Mouse (Mus musculus) hindbrain, embryonic 13.5 days (tissue): ENCODE measurements at regions not wholly inside any gene's neighbourhood (a gene's known extent, or its start where the extent isn't known, plus 50 kb on each side); places are given as distances from the start of the nearest gene placed in this dataset.

Experiments used
- ATAC-seq: fragments of 200-750 bp; cut with Nextera tagmentation; 2 replicates; pipeline ENCODE4 v1.8.0; 2017; ENCODE audit warnings: moderate TSS enrichment; ENCODE audit not compliant: low FRiP score
- H3K27ac ChIP-seq: fragments of 300-500 bp; sonication (generic); 2 replicates; pipeline ENCODE4 v1.5.1; 2015; ENCODE audit warnings: inconsistent platforms, mild to moderate bottlenecking, moderate library complexity
- H3K27me3 ChIP-seq: fragments of 300-500 bp; sonication (generic); 2 replicates; pipeline ENCODE4 v1.6.1; 2015; ENCODE audit warnings: mild to moderate bottlenecking, inconsistent platforms
- H3K36me3 ChIP-seq: fragments of 300-500 bp; sonication (generic); 2 replicates; pipeline ENCODE4 v1.6.1; 2015; ENCODE audit warnings: mild to moderate bottlenecking, inconsistent platforms
- H3K4me1 ChIP-seq: fragments of 300-500 bp; sonication (generic); replicated peaks from 2 replicates; pipeline ENCODE4 v1.6.1; 2015; ENCODE audit warnings: inconsistent platforms
- H3K4me2 ChIP-seq: fragments of 300-500 bp; sonication (generic); 2 replicates; pipeline ENCODE4 v1.6.1; 2015; ENCODE audit warnings: inconsistent platforms, mild to moderate bottlenecking, moderate library complexity
- H3K4me3 ChIP-seq: fragments of 300-500 bp; sonication (generic); 2 replicates; pipeline ENCODE4 v1.5.1; 2015; ENCODE audit warnings: mild to moderate bottlenecking, inconsistent platforms
- H3K9ac ChIP-seq: fragments of 300-500 bp; sonication (generic); 2 replicates; pipeline ENCODE4 v1.6.1; 2015; ENCODE audit warnings: mild to moderate bottlenecking, inconsistent platforms
- H3K9me3 ChIP-seq: fragments of 300-500 bp; sonication (generic); 2 replicates; pipeline ENCODE4 v1.6.1; 2016; ENCODE audit warnings: inconsistent platforms
- WGBS: fragments of 180-500 bp; shearing (Covaris S2); methylation state at CpG from one replicate; pipeline ENCODE4 v1.1.7; 2015; 5-methylcytosine and 5-hydroxymethylcytosine counted together

DNA sequence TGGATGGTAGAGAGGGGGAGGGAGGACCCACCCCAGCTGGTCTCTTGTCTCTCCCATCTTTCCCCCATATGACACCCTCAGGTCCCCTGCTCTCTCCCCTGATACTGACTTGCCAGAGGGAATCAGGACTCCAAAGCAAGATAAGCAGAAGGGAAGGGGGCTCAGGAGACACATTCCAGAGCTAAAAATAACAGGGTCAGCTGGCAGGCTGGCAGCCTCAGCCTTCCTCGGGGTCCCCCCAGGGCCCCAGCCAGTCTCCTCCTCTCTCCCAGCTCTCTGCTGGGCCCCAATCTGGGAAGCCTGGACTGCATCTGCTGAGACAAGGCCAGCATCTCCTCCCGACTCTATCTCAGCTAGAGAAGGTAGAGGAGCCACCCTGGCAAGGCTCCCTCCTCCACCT, 66.4 kb downstream of the Irf2bpl start:
- no peak overlapping the region for H3K4me2 ChIP-seq
- H3K9me3 ChIP-seq, result no peaks in the 10 kb centered on the region
- peak overlapping the region; percentile 49; the same call in 1 of the 2 replicates for H3K9ac ChIP-seq
- no peak for ATAC-seq
- H3K36me3 ChIP-seq, result no peaks in the 10 kb centered on the region
- no peaks in the 10 kb centered on the region for H3K27me3 ChIP-seq
- H3K4me3 ChIP-seq, result no peak overlapping the region
- 46% methylated on average over 2 of the region's 2 CpGs for WGBS
- H3K4me1 ChIP-seq, result peaks cover 73% of the 10 kb centered on the region
- peak overlapping the region; percentile 98 for H3K27ac ChIP-seq

DNA sequence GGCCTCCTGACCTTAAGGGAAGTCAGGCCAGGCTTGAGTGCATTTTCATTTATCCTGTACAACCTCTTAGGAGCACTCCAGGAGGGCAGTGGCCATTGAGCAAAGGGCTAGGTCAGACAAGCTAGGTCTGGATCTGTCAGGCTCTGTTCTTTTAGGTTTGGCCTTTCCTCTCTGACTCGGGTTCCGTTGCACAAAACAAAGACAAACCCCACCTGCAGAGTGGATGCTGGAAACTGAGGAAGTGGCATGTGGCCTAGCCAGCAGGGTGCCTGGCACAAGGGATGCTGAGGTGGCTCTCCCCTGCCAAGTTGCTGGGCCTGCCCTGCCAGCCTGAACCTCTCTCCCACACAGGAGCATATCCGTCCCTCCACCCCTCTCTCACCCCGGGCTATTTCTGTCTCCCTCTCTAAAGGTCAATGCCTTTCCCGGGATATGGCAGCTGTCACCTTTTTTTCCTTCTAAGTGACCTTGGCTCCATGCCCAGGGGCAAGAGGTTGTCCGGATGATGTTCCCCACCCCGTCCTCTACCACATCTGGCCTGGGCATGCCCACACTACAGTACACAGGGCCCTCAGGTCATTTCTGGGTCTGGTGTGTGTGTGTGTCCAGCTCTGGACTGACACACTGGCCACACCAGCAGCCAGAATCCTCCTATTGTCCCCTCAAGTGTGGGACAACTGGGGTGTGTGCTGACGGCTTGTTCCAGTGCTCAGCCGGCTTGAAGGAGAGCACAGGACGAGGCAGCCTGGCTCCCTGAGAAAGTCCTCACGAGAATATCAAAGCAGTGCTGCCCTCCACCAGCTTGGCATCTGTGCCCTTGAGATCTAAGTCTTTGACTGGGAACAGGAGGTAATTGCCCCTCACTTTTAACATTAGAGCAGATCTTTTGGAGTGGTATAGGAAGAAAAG, 67.6 kb downstream of the Irf2bpl start:
- H3K4me2 ChIP-seq, result peak overlapping the region; percentile 25
- H3K9ac ChIP-seq, result peak overlapping the region; percentile 49
- H3K36me3 ChIP-seq, result no peaks in the 10 kb centered on the region
- no peaks in the 10 kb centered on the region for H3K27me3 ChIP-seq
- H3K9me3 ChIP-seq, result no peaks in the 10 kb centered on the region
- WGBS, result 17% methylated on average over 11 of the region's 11 CpGs
- no peak for ATAC-seq
- peaks cover 75% of the 10 kb centered on the region for H3K4me1 ChIP-seq
- H3K27ac ChIP-seq, result peak overlapping the region; percentile 98
- H3K4me3 ChIP-seq, result no peak overlapping the region

GRCm38 (mm10) chr12:86816171-86816701, 68.4 kb downstream of the Irf2bpl start:
- WGBS, result 2% methylated on average over 6 of the region's 6 CpGs
- peak overlapping the region; percentile 25; the same call in 1 of the 2 replicates for H3K4me2 ChIP-seq
- no peak overlapping the region for H3K4me3 ChIP-seq
- peak overlapping the region; percentile 49; the same call in 1 of the 2 replicates for H3K9ac ChIP-seq
- ATAC-seq, result peak; percentile 90
- H3K9me3 ChIP-seq, result no peaks in the 10 kb centered on the region
- peak overlapping the region; percentile 98 for H3K27ac ChIP-seq
- peaks cover 75% of the 10 kb centered on the region for H3K4me1 ChIP-seq
- H3K36me3 ChIP-seq, result no peaks in the 10 kb centered on the region
- H3K27me3 ChIP-seq, result no peaks in the 10 kb centered on the region

DNA sequence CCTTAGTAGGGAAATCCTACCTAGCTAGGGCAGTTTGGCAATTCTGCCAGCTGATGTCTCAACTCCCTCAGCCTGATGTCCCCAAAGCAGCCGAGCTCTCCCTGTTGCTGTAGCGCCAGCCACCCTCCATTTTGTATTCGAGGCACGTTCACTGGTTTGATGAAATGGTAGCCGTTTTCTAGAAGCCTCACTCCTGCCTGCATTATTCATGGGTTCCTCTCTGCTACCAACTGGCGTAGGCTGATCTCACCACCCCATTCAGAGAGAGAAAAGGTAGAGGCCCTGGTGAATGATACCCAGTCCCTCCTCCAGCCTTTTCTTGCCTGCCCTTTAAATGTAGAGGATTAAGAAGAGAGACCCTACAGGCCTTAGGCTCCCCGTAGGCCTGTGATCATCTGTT, 69.9 kb downstream of the Irf2bpl start:
- peaks cover 84% of the 10 kb centered on the region for H3K4me1 ChIP-seq
- H3K9me3 ChIP-seq, result no peaks in the 10 kb centered on the region
- no peak overlapping the region for H3K4me2 ChIP-seq
- H3K9ac ChIP-seq, result no peak overlapping the region
- peak; percentile 14; the same call in 1 of the 2 replicates for ATAC-seq
- no peak overlapping the region for H3K4me3 ChIP-seq
- WGBS, result 33% methylated on average over 7 of the region's 7 CpGs
- H3K27me3 ChIP-seq, result no peaks in the 10 kb centered on the region
- H3K27ac ChIP-seq, result peak overlapping the region; percentile 98
- no peaks in the 10 kb centered on the region for H3K36me3 ChIP-seq
